Mouse (Mus musculus): ENCODE results near the gene Zfp747. TPM values are rescaled to one million over a fixed set of nuclear protein-coding genes. Genes with fewer than 3 reads are reported as not detected.

Zfp747 gene
- polyA plus RNA-seq, 1 experiment from 2014 or later: 10.1 TPM

- H3K4me2 ChIP-seq (ENCODE audit: low read length): no peak overlapping the region
- 89% methylated on average over 8 of the region's 8 CpGs for WGBS
Measured at GRCm38 (mm10) chr7:127325550-127325949, 50.3 kb downstream of the Zfp747 start.

GRCm38 (mm10) chr7:127324944-127325343 lies 50.9 kb downstream of the Zfp747 start:
- 93% methylated on average over 7 of the region's 7 CpGs for WGBS
- Histone ChIP-seq H3K9ac (ENCODE audit: low read depth, low read length) (no peak overlapping the region), H3K27me3 (ENCODE audit: control insufficient read depth, insufficient read depth, low read depth, low read length) (no peaks in the 10 kb centered on the region), H3K36me3 (ENCODE audit: control insufficient read depth, insufficient read depth, low read length) (no peaks in the 10 kb centered on the region), H3K4me3 (ENCODE audit: low read depth, low read length) (no peak overlapping the region), H3K4me2 (ENCODE audit: low read length) (no peak overlapping the region), H3K9me3 (replicated peaks; ENCODE audit: control insufficient read depth, low read length, poor library complexity, severe bottlenecking) (no peaks in the 10 kb centered on the region), H3K4me1 (ENCODE audit: control insufficient read depth, insufficient read depth, low read length) (no peaks in the 10 kb centered on the region), H3K27ac (ENCODE audit: low read length) (no peak overlapping the region)
- ATAC-seq: no peak

More at GRCm38 (mm10) chr7:127325550-127325949, 50.3 kb downstream of the Zfp747 start:
- ATAC-seq: no peak
- H3K36me3 ChIP-seq (ENCODE audit: control insufficient read depth, insufficient read depth, low read length): no peaks in the 10 kb centered on the region
- H3K9ac ChIP-seq (ENCODE audit: low read depth, low read length): no peak overlapping the region
- no peaks in the 10 kb centered on the region for H3K27me3 ChIP-seq (ENCODE audit: control insufficient read depth, insufficient read depth, low read depth, low read length)
- H3K27ac ChIP-seq (ENCODE audit: low read length): no peak overlapping the region
- no peaks in the 10 kb centered on the region for H3K9me3 ChIP-seq (replicated peaks; ENCODE audit: control insufficient read depth, low read length, poor library complexity, severe bottlenecking)
- H3K4me3 ChIP-seq (ENCODE audit: low read depth, low read length): no peak overlapping the region
- H3K4me1 ChIP-seq (ENCODE audit: control insufficient read depth, insufficient read depth, low read length): no peaks in the 10 kb centered on the region

Other genes with a start within 250 kb of the Zfp747 start
- gene Spn, start 238.2 kb downstream of the Zfp747 start, polyA plus RNA-seq (2015; fragmentation: Nextera tagmentation; extraction: Ambion mirVana): 0.05 TPM in 1 of 2 replicates, not detected in the other
- 76.1 and 85.7 TPM in 2 replicates for gene Cd2bp2, start 180.0 kb downstream of the Zfp747 start, polyA plus RNA-seq (2015; fragmentation: Nextera tagmentation; extraction: Ambion mirVana)
- 30.7 and 31.2 TPM in 2 replicates for gene Tbc1d10b, start 167.6 kb downstream of the Zfp747 start, polyA plus RNA-seq (2015; fragmentation: Nextera tagmentation; extraction: Ambion mirVana)
- 2.8 and 4.8 TPM in 2 replicates for gene Mylpf, start 167.2 kb downstream of the Zfp747 start, polyA plus RNA-seq (2015; fragmentation: Nextera tagmentation; extraction: Ambion mirVana)
- 48.7 and 54.9 TPM in 2 replicates for gene Zfp553, start 143.0 kb downstream of the Zfp747 start, polyA plus RNA-seq (2015; fragmentation: Nextera tagmentation; extraction: Ambion mirVana)
- 14.3 and 15.5 TPM in 2 replicates for gene Sept1, start 142.9 kb downstream of the Zfp747 start, polyA plus RNA-seq (2015; fragmentation: Nextera tagmentation; extraction: Ambion mirVana)
- 64.5 and 70.4 TPM in 2 replicates for gene Zfp771, start 131.8 kb downstream of the Zfp747 start, polyA plus RNA-seq (2015; fragmentation: Nextera tagmentation; extraction: Ambion mirVana)
- 112 and 120 TPM in 2 replicates for gene Dctpp1, start 115.3 kb downstream of the Zfp747 start, polyA plus RNA-seq (2015; fragmentation: Nextera tagmentation; extraction: Ambion mirVana)
- gene Sephs2, start 102.0 kb downstream of the Zfp747 start, polyA plus RNA-seq (2015; fragmentation: Nextera tagmentation; extraction: Ambion mirVana): 59.4 and 59.7 TPM in 2 replicates
- gene Itgal, start 79.8 kb downstream of the Zfp747 start, polyA plus RNA-seq (2015; fragmentation: Nextera tagmentation; extraction: Ambion mirVana): 0.25 and 0.31 TPM in 2 replicates
- gene Zfp768, start 30.5 kb downstream of the Zfp747 start, polyA plus RNA-seq (2015; fragmentation: Nextera tagmentation; extraction: Ambion mirVana): 16.3 and 17.7 TPM in 2 replicates
- gene 9130019O22Rik, start 11.1 kb upstream of the Zfp747 start, polyA plus RNA-seq (2015; fragmentation: Nextera tagmentation; extraction: Ambion mirVana): 4.6 and 5.4 TPM in 2 replicates
- 4.9 and 6.3 TPM in 2 replicates for gene E430018J23Rik, start 17.6 kb upstream of the Zfp747 start, polyA plus RNA-seq (2015; fragmentation: Nextera tagmentation; extraction: Ambion mirVana)
- gene Zfp764, start 30.8 kb upstream of the Zfp747 start, polyA plus RNA-seq (2015; fragmentation: Nextera tagmentation; extraction: Ambion mirVana): 4.9 and 5.3 TPM in 2 replicates
- 27.7 and 28.1 TPM in 2 replicates for gene Zfp688, start 46.0 kb upstream of the Zfp747 start, polyA plus RNA-seq (2015; fragmentation: Nextera tagmentation; extraction: Ambion mirVana)
- gene Zfp689, start 73.1 kb upstream of the Zfp747 start, polyA plus RNA-seq (2015; fragmentation: Nextera tagmentation; extraction: Ambion mirVana): 16.5 and 17.6 TPM in 2 replicates
- gene Prr14, start 83.6 kb upstream of the Zfp747 start, polyA plus RNA-seq (2015; fragmentation: Nextera tagmentation; extraction: Ambion mirVana): 32.9 and 36.0 TPM in 2 replicates
- 9.1 and 12.5 TPM in 2 replicates for gene Fbrs, start 103.1 kb upstream of the Zfp747 start, polyA plus RNA-seq (2015; fragmentation: Nextera tagmentation; extraction: Ambion mirVana)
- gene Srcap, start 135.9 kb upstream of the Zfp747 start, polyA plus RNA-seq (2015; fragmentation: Nextera tagmentation; extraction: Ambion mirVana): 38.4 and 49.5 TPM in 2 replicates
- gene Gm42715, start 143.5 kb upstream of the Zfp747 start, polyA plus RNA-seq (2015; fragmentation: Nextera tagmentation; extraction: Ambion mirVana): 14.1 and 15.7 TPM in 2 replicates
- gene Tmem265, start 185.3 kb upstream of the Zfp747 start, polyA plus RNA-seq (2015; fragmentation: Nextera tagmentation; extraction: Ambion mirVana): 8.5 and 9.4 TPM in 2 replicates
- 59.4 and 62.5 TPM in 2 replicates for gene Phkg2, start 197.3 kb upstream of the Zfp747 start, polyA plus RNA-seq (2015; fragmentation: Nextera tagmentation; extraction: Ambion mirVana)
- gene Ccdc189, start 212.5 kb upstream of the Zfp747 start, polyA plus RNA-seq (2015; fragmentation: Nextera tagmentation; extraction: Ambion mirVana): 10.2 and 11.9 TPM in 2 replicates
- 50.3 and 56.7 TPM in 2 replicates for gene Rnf40, start 212.7 kb upstream of the Zfp747 start, polyA plus RNA-seq (2015; fragmentation: Nextera tagmentation; extraction: Ambion mirVana)
- gene Zfp629, start 239.7 kb upstream of the Zfp747 start, polyA plus RNA-seq (2015; fragmentation: Nextera tagmentation; extraction: Ambion mirVana): 18.3 and 22.4 TPM in 2 replicates